Mouse (Mus musculus) fibroblast of lung, adult 2 months (primary cell): ENCODE results near the gene Fthl17d.
"Not testable (repeated sequence)": the region's sequence is repeated elsewhere in the genome, so short reads cannot be mapped to it uniquely, and the experiment has no call there.

Source experiments
- DNase-seq: peaks from one replicate; pipeline ENCODE4 v3.0.0-alpha.2; 2011; ENCODE audit warnings: low read depth

Gene Fthl17d

GRCm38 (mm10) chrX:8986655-8987054 lies at the start of gene Fthl17d:
Fthl17d (minus strand) TSS chrX:8986755.
- not testable (repeated sequence) for DNase-seq

- DNase-seq, result not testable (repeated sequence)
Observed at GRCm38 (mm10) chrX:9033193-9033592, 46.6 kb upstream of the Fthl17d start, which contains the start of gene Fthl17e. Fthl17e (plus strand) TSS chrX:9033493.

- no peak for DNase-seq
Observed at GRCm38 (mm10) chrX:9019481-9019880, 32.9 kb upstream of the Fthl17d start.

- no peak for DNase-seq
Observed at GRCm38 (mm10) chrX:9016079-9016478, 29.5 kb upstream of the Fthl17d start.

GRCm38 (mm10) chrX:8976459-8976858 lies 10.1 kb downstream of the Fthl17d start, which contains the start of gene Fthl17c:
Fthl17c (minus strand) TSS chrX:8976559.
- not testable (repeated sequence) for DNase-seq

GRCm38 (mm10) chrX:8964618-8965017 lies 21.9 kb downstream of the Fthl17d start:
- not testable (repeated sequence) for DNase-seq

GRCm38 (mm10) chrX:8962875-8963274 lies 23.7 kb downstream of the Fthl17d start, which contains the start of gene Fthl17b:
Fthl17b (minus strand) TSS chrX:8962975.
- DNase-seq, result not testable (repeated sequence)

- DNase-seq, result peak; percentile 25
Observed at GRCm38 (mm10) chrX:8948130-8948805, 38.3 kb downstream of the Fthl17d start.

GRCm38 (mm10) chrX:8944041-8944440 lies 42.5 kb downstream of the Fthl17d start:
- DNase-seq, result no peak
